Mouse (Mus musculus): Measurements from ENCODE around the gene Dcaf6. TPM values are rescaled to one million over a fixed set of nuclear protein-coding genes. Genes with fewer than 3 reads are reported as not detected.

Gene Dcaf6
- total and polyA plus RNA-seq, 2 experiments = 20.5 to 38.9 TPM

DNA sequence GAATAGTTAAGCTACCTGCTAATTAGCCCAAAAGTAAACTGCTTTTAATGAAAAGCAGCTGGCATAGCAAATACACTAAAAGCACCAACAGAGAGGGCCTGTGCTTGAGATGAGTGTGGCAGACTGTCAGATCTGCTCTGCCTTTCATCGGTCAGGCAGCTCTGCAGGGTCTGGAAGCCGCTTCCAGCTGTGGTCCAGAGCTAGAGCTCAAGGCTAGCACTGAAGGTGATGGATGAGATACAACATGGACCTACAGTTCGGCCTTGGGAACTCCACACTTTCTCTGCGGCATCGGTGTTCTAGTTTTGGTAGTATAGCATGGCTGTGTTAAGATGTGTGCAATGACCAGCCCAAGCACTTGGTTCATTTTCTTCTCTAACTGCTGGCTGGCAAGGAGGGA is 132.4 kb downstream of the Dcaf6 start:
- WGBS = 97% methylated on average over 5 of the region's 5 CpGs
- H3K4me3 ChIP-seq (ENCODE audit: insufficient read depth, low read depth, low read length) = no peak overlapping the region
- H3K4me1 ChIP-seq (ENCODE audit: control insufficient read depth, insufficient read depth, low read length) = peaks cover 8% of the 10 kb centered on the region
- H3K36me3 ChIP-seq (ENCODE audit: control insufficient read depth, insufficient read depth, low read length) = peaks cover 11% of the 10 kb centered on the region; the same call in 1 of the 2 replicates
- no peak for DNase-seq (ENCODE audit: extremely low read depth, low read depth, low spot score)
- no peak overlapping the region for H3K27ac ChIP-seq (replicated peaks; ENCODE audit: insufficient read depth, low read depth, low read length)
- no peaks in the 10 kb centered on the region for H3K79me2 ChIP-seq (ENCODE audit: control insufficient read depth, insufficient read depth, low read length)
- H3K27me3 ChIP-seq (ENCODE audit: control insufficient read depth, insufficient read depth, low read length) = no peaks in the 10 kb centered on the region
- no peak for TF ChIP-seq CTCF (IDR thresholded peaks at IDR 0.05; ENCODE audit: low read depth, low read length)
- TF ChIP-seq POLR2A (IDR thresholded peaks at IDR 0.05; ENCODE audit: extremely low read depth, insufficient read depth, low read length) = no peak
- no peak overlapping the region for H3K9ac ChIP-seq (ENCODE audit: low read depth, low read length)

GRCm38 (mm10) chr1:165327370-165327769 is 132.9 kb downstream of the Dcaf6 start:
- H3K27ac ChIP-seq (replicated peaks; ENCODE audit: insufficient read depth, low read depth, low read length) = no peak overlapping the region
- WGBS = 64% methylated on average over 2 of the region's 2 CpGs
- peak; percentile 90 for DNase-seq (ENCODE audit: extremely low read depth, low read depth, low spot score)
- peaks cover 8% of the 10 kb centered on the region for H3K4me1 ChIP-seq (ENCODE audit: control insufficient read depth, insufficient read depth, low read length)
- no peaks in the 10 kb centered on the region for H3K79me2 ChIP-seq (ENCODE audit: control insufficient read depth, insufficient read depth, low read length)
- H3K27me3 ChIP-seq (ENCODE audit: control insufficient read depth, insufficient read depth, low read length) = no peaks in the 10 kb centered on the region
- no peak overlapping the region for H3K4me3 ChIP-seq (ENCODE audit: insufficient read depth, low read depth, low read length)
- no peak for TF ChIP-seq CTCF (IDR thresholded peaks at IDR 0.05; ENCODE audit: low read depth, low read length)
- no peak for TF ChIP-seq POLR2A (IDR thresholded peaks at IDR 0.05; ENCODE audit: extremely low read depth, insufficient read depth, low read length)
- H3K36me3 ChIP-seq (ENCODE audit: control insufficient read depth, insufficient read depth, low read length) = peaks cover 9% of the 10 kb centered on the region; the same call in 1 of the 2 replicates
- H3K9ac ChIP-seq (ENCODE audit: low read depth, low read length) = no peak overlapping the region

- WGBS = 40% methylated on average over 7 of the region's 7 CpGs
- H3K27ac ChIP-seq (replicated peaks; ENCODE audit: insufficient read depth, low read depth, low read length) = no peak overlapping the region
- H3K36me3 ChIP-seq (ENCODE audit: control insufficient read depth, insufficient read depth, low read length) = peaks cover 2% of the 10 kb centered on the region; the same call in 1 of the 2 replicates
- no peak for TF ChIP-seq CTCF (IDR thresholded peaks at IDR 0.05; ENCODE audit: low read depth, low read length)
- TF ChIP-seq POLR2A (IDR thresholded peaks at IDR 0.05; ENCODE audit: extremely low read depth, insufficient read depth, low read length) = no peak
- no peak overlapping the region for H3K4me3 ChIP-seq (ENCODE audit: insufficient read depth, low read depth, low read length)
- no peaks in the 10 kb centered on the region for H3K4me1 ChIP-seq (ENCODE audit: control insufficient read depth, insufficient read depth, low read length)
- H3K79me2 ChIP-seq (ENCODE audit: control insufficient read depth, insufficient read depth, low read length) = no peaks in the 10 kb centered on the region
- H3K9ac ChIP-seq (ENCODE audit: low read depth, low read length) = no peak overlapping the region
- DNase-seq (ENCODE audit: extremely low read depth, low read depth, low spot score) = no peak
- no peaks in the 10 kb centered on the region for H3K27me3 ChIP-seq (ENCODE audit: control insufficient read depth, insufficient read depth, low read length)
Measured at GRCm38 (mm10) chr1:165322934-165323333, 137.3 kb downstream of the Dcaf6 start.

DNA sequence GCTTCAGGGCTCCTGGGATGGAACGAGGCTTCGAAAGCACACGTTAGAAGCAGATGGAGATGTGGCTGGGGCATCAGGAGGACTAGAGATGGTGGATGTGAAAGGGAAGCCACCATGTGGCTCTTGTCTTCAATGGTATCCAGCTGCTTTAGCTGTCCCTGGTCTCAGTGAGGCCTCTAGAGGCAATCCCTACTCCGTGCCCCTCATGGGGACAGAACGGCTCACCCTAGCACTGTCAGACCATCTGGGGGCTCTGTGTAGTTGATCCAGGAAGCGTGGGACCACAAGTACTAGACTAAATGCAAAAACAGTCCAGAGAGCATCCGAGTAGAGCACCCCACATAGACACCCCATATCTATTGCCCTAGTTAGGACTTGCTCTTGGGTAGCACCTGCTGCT is 138.4 kb downstream of the Dcaf6 start:
- Histone ChIP-seq H3K4me1 (ENCODE audit: control insufficient read depth, insufficient read depth, low read length) (no peaks in the 10 kb centered on the region), H3K79me2 (ENCODE audit: control insufficient read depth, insufficient read depth, low read length) (no peaks in the 10 kb centered on the region), H3K4me3 (ENCODE audit: insufficient read depth, low read depth, low read length) (no peak overlapping the region), H3K27me3 (ENCODE audit: control insufficient read depth, insufficient read depth, low read length) (no peaks in the 10 kb centered on the region), H3K36me3 (ENCODE audit: control insufficient read depth, insufficient read depth, low read length) (no peaks in the 10 kb centered on the region), H3K27ac (replicated peaks; ENCODE audit: insufficient read depth, low read depth, low read length) (no peak overlapping the region), H3K9ac (ENCODE audit: low read depth, low read length) (no peak overlapping the region)
- TF ChIP-seq POLR2A (IDR thresholded peaks at IDR 0.05; ENCODE audit: extremely low read depth, insufficient read depth, low read length) (no peak), CTCF (IDR thresholded peaks at IDR 0.05; ENCODE audit: low read depth, low read length) (no peak)
- 88% methylated on average over 7 of the region's 7 CpGs for WGBS
- DNase-seq (ENCODE audit: extremely low read depth, low read depth, low spot score) = no peak

DNA sequence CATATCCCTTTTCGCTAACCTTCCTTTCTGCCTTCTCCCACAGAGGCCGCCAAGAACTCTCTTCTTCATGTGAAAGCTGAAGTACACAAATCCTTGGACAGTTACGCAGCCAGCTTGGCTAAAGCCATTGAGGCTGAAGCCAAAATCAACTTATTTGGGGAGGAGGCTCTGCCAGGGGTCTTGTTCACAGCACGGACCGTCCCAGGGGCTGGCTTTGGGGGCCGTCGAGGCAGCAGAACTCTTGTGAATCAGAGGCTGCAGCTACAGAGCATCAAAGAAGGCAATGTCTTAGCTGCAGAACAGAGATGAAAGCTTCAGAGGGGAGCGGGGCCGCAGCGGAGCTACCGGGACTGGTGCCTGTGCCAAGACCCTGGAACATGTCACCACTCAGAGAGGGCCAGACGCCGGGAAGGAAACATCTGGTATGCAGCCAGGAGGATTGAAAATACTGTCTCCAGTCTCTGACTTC is 138.8 kb downstream of the Dcaf6 start:
- Histone ChIP-seq H3K4me3 (ENCODE audit: insufficient read depth, low read depth, low read length) (no peak overlapping the region), H3K27ac (replicated peaks; ENCODE audit: insufficient read depth, low read depth, low read length) (no peak overlapping the region), H3K4me1 (ENCODE audit: control insufficient read depth, insufficient read depth, low read length) (no peaks in the 10 kb centered on the region), H3K27me3 (ENCODE audit: control insufficient read depth, insufficient read depth, low read length) (no peaks in the 10 kb centered on the region), H3K79me2 (ENCODE audit: control insufficient read depth, insufficient read depth, low read length) (no peaks in the 10 kb centered on the region), H3K36me3 (ENCODE audit: control insufficient read depth, insufficient read depth, low read length) (no peaks in the 10 kb centered on the region), H3K9ac (ENCODE audit: low read depth, low read length) (no peak overlapping the region)
- 84% methylated on average over 13 of the region's 13 CpGs for WGBS
- no peak for TF ChIP-seq POLR2A (IDR thresholded peaks at IDR 0.05; ENCODE audit: extremely low read depth, insufficient read depth, low read length)
- no peak for TF ChIP-seq CTCF (IDR thresholded peaks at IDR 0.05; ENCODE audit: low read depth, low read length)
- DNase-seq (ENCODE audit: extremely low read depth, low read depth, low spot score) = peak; percentile 10

DNA sequence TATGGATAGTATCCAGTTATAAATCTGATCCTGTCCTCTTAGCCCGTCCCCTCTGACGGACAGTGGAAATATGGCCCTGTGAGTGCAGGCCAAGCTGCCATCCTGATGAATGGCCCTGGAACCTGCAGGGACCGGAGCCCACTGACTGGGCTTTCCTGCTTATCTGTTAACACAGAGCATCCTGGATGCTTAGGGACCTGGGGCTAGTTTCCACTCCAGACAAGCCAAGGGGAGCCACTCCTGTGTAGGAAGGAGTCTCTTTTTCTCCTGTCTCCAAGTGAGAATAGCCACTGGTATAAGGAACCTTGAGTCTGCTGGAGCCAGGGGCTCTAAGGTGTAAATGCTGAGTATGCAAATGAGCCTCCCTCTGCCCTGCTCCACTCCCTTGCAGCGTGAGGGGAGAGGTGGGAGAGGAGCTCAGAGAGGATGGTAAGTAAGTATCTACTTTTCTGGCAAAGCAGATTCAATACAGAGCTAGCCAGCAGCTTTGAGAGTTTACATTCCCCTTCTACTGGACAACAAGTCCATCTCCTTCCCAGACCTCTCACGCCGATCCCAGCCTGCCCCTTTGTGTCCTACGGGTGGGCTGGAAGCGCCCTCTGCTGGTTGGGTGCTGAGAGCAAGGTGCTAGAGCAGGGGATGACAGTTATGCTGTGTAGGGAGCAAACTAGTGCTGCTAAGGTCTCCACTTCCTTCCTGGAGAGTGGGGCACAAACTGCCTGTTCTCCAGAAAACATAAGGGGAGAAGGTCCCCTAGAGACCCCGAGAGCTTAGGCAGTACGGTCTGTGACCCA is 139.9 kb downstream of the Dcaf6 start:
- Histone ChIP-seq H3K9ac (ENCODE audit: low read depth, low read length) (no peak overlapping the region), H3K27me3 (ENCODE audit: control insufficient read depth, insufficient read depth, low read length) (no peaks in the 10 kb centered on the region)
- WGBS = 42% methylated on average over 10 of the region's 10 CpGs

More for the DNA sequence above, 139.9 kb downstream of the Dcaf6 start:
- no peak overlapping the region for H3K4me3 ChIP-seq (ENCODE audit: insufficient read depth, low read depth, low read length)
- TF ChIP-seq POLR2A (IDR thresholded peaks at IDR 0.05; ENCODE audit: extremely low read depth, insufficient read depth, low read length) = no peak
- TF ChIP-seq CTCF (IDR thresholded peaks at IDR 0.05; ENCODE audit: low read depth, low read length) = peak; percentile 94
- peak; percentile 26 for DNase-seq (ENCODE audit: extremely low read depth, low read depth, low spot score)
- no peak overlapping the region for H3K27ac ChIP-seq (replicated peaks; ENCODE audit: insufficient read depth, low read depth, low read length)
- H3K36me3 ChIP-seq (ENCODE audit: control insufficient read depth, insufficient read depth, low read length) = no peaks in the 10 kb centered on the region
- H3K79me2 ChIP-seq (ENCODE audit: control insufficient read depth, insufficient read depth, low read length) = no peaks in the 10 kb centered on the region
- H3K4me1 ChIP-seq (ENCODE audit: control insufficient read depth, insufficient read depth, low read length) = no peaks in the 10 kb centered on the region
